Mouse (Mus musculus) embryonic fibroblast, embryonic 13.5 days (primary cell): ENCODE data around the gene Phgdh.

Source experiments
- CTCF ChIP-seq: IDR thresholded peaks from 2 replicates; pipeline ENCODE4 v1.5.1; 2011; ENCODE audit warnings: mild to moderate bottlenecking, control low read depth, low read length, moderate library complexity, borderline replicate concordance; ENCODE audit not compliant: insufficient read depth
- POLR2A ChIP-seq: IDR thresholded peaks from 2 replicates; pipeline ENCODE4 v1.6.1; 2011; ENCODE audit warnings: low read depth, mild to moderate bottlenecking, control low read depth, low read length, moderate library complexity

GRCm38 (mm10) chr3:98280933-98281678 is 58.7 kb downstream of the Phgdh start:
- TF ChIP-seq POLR2A (no peak), CTCF (peak; percentile 94)
